Mouse (Mus musculus) heart, postnatal 0 days (tissue): ENCODE measurements around the gene Clec16a. TPM values are rescaled to one million over a fixed set of nuclear protein-coding genes. Genes with fewer than 3 reads are reported as not detected.

Experiments
- ATAC-seq: fragments of 200-750 bp; cut with Nextera tagmentation; 2 replicates; pipeline ENCODE4 v1.8.0; 2017; ENCODE audit warnings: low read depth, moderate number of reproducible peaks, moderate library complexity; ENCODE audit not compliant: insufficient read depth
- DNase-seq: peaks from one replicate; pipeline ENCODE4 v3.0.0-alpha.2; 2016; ENCODE audit warnings: low spot score
- H3K27ac ChIP-seq: fragments of 300-500 bp; sonication (generic); 2 replicates; pipeline ENCODE4 v1.5.1; 2014; ENCODE audit warnings: low read depth, mild to moderate bottlenecking
- H3K27me3 ChIP-seq: fragments of 300-500 bp; sonication (generic); 2 replicates; pipeline ENCODE4 v1.6.1; 2014; ENCODE audit warnings: low read length, mixed read lengths; ENCODE audit not compliant: control insufficient read depth, insufficient read depth
- H3K36me3 ChIP-seq: fragments of 300-500 bp; sonication (generic); replicated peaks from 2 replicates; pipeline ENCODE4 v1.6.1; 2014; ENCODE audit warnings: low read length, mixed read lengths; ENCODE audit not compliant: control insufficient read depth, insufficient read depth
- H3K4me1 ChIP-seq: fragments of 300-500 bp; sonication (generic); 2 replicates; pipeline ENCODE4 v1.6.1; 2014; ENCODE audit warnings: antibody characterized with exemption; ENCODE audit not compliant: control insufficient read depth, insufficient read depth
- H3K4me2 ChIP-seq: fragments of 300-500 bp; sonication (generic); 2 replicates; pipeline ENCODE4 v1.6.1; 2014; ENCODE audit warnings: low read depth, mild to moderate bottlenecking, low read length, moderate library complexity
- H3K4me3 ChIP-seq: fragments of 300-500 bp; sonication (generic); 2 replicates; pipeline ENCODE4 v1.5.1; 2014; ENCODE audit warnings: low read depth, low read length
- H3K9ac ChIP-seq: fragments of 300-500 bp; sonication (generic); replicated peaks from 2 replicates; pipeline ENCODE4 v1.6.1; 2014; ENCODE audit warnings: low read depth, low read length, mixed read lengths
- H3K9me3 ChIP-seq: fragments of 300-500 bp; sonication (generic); replicated peaks from 2 replicates; pipeline ENCODE4 v1.6.1; 2016; ENCODE audit warnings: low read length; ENCODE audit not compliant: control insufficient read depth
- CTCF ChIP-seq: IDR thresholded peaks from 2 replicates; pipeline ENCODE4 v1.5.1; 2016; ENCODE audit warnings: antibody characterized with exemption, control low read depth, low read depth
- EP300 ChIP-seq: IDR thresholded peaks from 2 replicates; pipeline ENCODE4 v1.6.1; 2016; ENCODE audit warnings: antibody characterized with exemption, low read depth
- WGBS: fragments of 180-500 bp; shearing (Covaris S2); extraction: QIAGEN DNeasy Blood & Tissue Kit; methylation state at CpG from one replicate; pipeline ENCODE4 v1.1.7; 2014; 5-methylcytosine and 5-hydroxymethylcytosine counted together
- polyA plus RNA-seq: library from polyadenylated mRNA; unstranded; fragments of >200 nt; fragmentation: Nextera tagmentation; extraction: Ambion mirVana; gene quantifications from 2 replicates; pipeline ENCODE4 v1.2.1, GENCODE M21; 2015
- total RNA-seq: library from RNA; depleted of rRNA; stranded (reverse); fragments of >200 nt; gene quantifications from 2 replicates; pipeline ENCODE4 v1.2.3, GENCODE M21; 2014; ENCODE audit warnings: low replicate concordance

Clec16a gene
- total and polyA plus RNA-seq, 2 experiments from 2014 or later: 37.7 to 39.6 TPM

- no peak for TF ChIP-seq CTCF
- TF ChIP-seq EP300: no peak
- H3K4me3 ChIP-seq: no peak overlapping the region
- no peak overlapping the region for H3K9ac ChIP-seq
- H3K9me3 ChIP-seq: no peaks in the 10 kb centered on the region
- peaks cover 4% of the 10 kb centered on the region for H3K4me1 ChIP-seq
- no peak for ATAC-seq
- no peak for DNase-seq
- H3K27me3 ChIP-seq: no peaks in the 10 kb centered on the region; the same call in 1 of the 2 replicates
- H3K36me3 ChIP-seq: no peaks in the 10 kb centered on the region
- H3K4me2 ChIP-seq: no peak overlapping the region
- no peak overlapping the region for H3K27ac ChIP-seq
- 78% methylated on average over 6 of the region's 6 CpGs for WGBS
These were observed 211.0 kb downstream of the Clec16a start for GRCm38 (mm10) chr16:10756168-10756567.

- ATAC-seq (no peak; the same call in 1 of the 2 replicates), DNase-seq (no peak)
- H3K4me3 ChIP-seq: no peak overlapping the region
- peaks cover 7% of the 10 kb centered on the region for H3K4me1 ChIP-seq
- no peak overlapping the region for H3K9ac ChIP-seq
- H3K27me3 ChIP-seq: no peaks in the 10 kb centered on the region; the same call in 1 of the 2 replicates
- TF ChIP-seq CTCF (no peak), EP300 (no peak)
- H3K36me3 ChIP-seq: no peaks in the 10 kb centered on the region
- no peak overlapping the region for H3K4me2 ChIP-seq
- 63% methylated on average over 8 of the region's 8 CpGs for WGBS
- no peak overlapping the region for H3K27ac ChIP-seq
- H3K9me3 ChIP-seq: no peaks in the 10 kb centered on the region
These were observed 216.0 kb downstream of the Clec16a start for GRCm38 (mm10) chr16:10761182-10761581.

GRCm38 (mm10) chr16:10762569-10763180 is 217.5 kb downstream of the Clec16a start:
- no peak for ATAC-seq
- no peaks in the 10 kb centered on the region; the same call in 1 of the 2 replicates for H3K27me3 ChIP-seq
- no peak for DNase-seq
- H3K36me3 ChIP-seq: no peaks in the 10 kb centered on the region
- no peak overlapping the region for H3K4me3 ChIP-seq
- H3K4me1 ChIP-seq: peaks cover 7% of the 10 kb centered on the region
- no peak overlapping the region for H3K9ac ChIP-seq
- H3K9me3 ChIP-seq: no peaks in the 10 kb centered on the region
- no peak overlapping the region for H3K4me2 ChIP-seq
- 72% methylated on average over 4 of the region's 5 CpGs for WGBS
- no peak overlapping the region for H3K27ac ChIP-seq
- TF ChIP-seq EP300 (no peak), CTCF (no peak)

GRCm38 (mm10) chr16:10763540-10764264 is 218.6 kb downstream of the Clec16a start:
- ATAC-seq (no peak), DNase-seq (no peak)
- 51% methylated on average over 6 of the region's 6 CpGs for WGBS
- Histone ChIP-seq H3K4me2 (no peak overlapping the region), H3K27ac (no peak overlapping the region), H3K4me1 (peaks cover 7% of the 10 kb centered on the region), H3K36me3 (no peaks in the 10 kb centered on the region), H3K27me3 (0 out of 2 replicates have a peak, but pooled peaks cover 4% of the 10 kb centered on the region), H3K9ac (no peak overlapping the region), H3K4me3 (no peak overlapping the region), H3K9me3 (no peaks in the 10 kb centered on the region)
- TF ChIP-seq CTCF: no peak
- TF ChIP-seq EP300: no peak

GRCm38 (mm10) chr16:10764323-10764722 is 219.2 kb downstream of the Clec16a start:
- no peak overlapping the region for H3K4me3 ChIP-seq
- no peaks in the 10 kb centered on the region for H3K36me3 ChIP-seq
- no peak for DNase-seq
- no peak overlapping the region for H3K4me2 ChIP-seq
- no peak for ATAC-seq
- peaks cover 7% of the 10 kb centered on the region for H3K4me1 ChIP-seq
- 49% methylated on average over 2 of the region's 2 CpGs for WGBS
- no peaks in the 10 kb centered on the region for H3K9me3 ChIP-seq
- no peak for TF ChIP-seq EP300
- TF ChIP-seq CTCF: no peak
- H3K27ac ChIP-seq: no peak overlapping the region
- H3K27me3 ChIP-seq: 0 out of 2 replicates have a peak, but pooled peaks cover 4% of the 10 kb centered on the region
- no peak overlapping the region for H3K9ac ChIP-seq
